Mouse (Mus musculus): ENCODE data around the gene Nxph1. TPM values are rescaled to one million over a fixed set of nuclear protein-coding genes. Genes with fewer than 3 reads are reported as not detected.
A peak's percentile ranks its signal among the peaks of the same experiment; 100 is the strongest.

The Nxph1 gene
- total RNA-seq (2021): 10 to 100 TPM; 37.1 to 38.0 TPM
- long read RNA-seq, experiment 1, partial matches to known transcripts: 0 of 4 reads
- long read RNA-seq, experiment 1, other reads (novel, unspliced or antisense): 4 of 4 reads
- long read RNA-seq, experiment 2, partial matches to known transcripts: 0 of 3 reads
- long read RNA-seq, experiment 2, other reads (novel, unspliced or antisense): 3 of 3 reads

DNA sequence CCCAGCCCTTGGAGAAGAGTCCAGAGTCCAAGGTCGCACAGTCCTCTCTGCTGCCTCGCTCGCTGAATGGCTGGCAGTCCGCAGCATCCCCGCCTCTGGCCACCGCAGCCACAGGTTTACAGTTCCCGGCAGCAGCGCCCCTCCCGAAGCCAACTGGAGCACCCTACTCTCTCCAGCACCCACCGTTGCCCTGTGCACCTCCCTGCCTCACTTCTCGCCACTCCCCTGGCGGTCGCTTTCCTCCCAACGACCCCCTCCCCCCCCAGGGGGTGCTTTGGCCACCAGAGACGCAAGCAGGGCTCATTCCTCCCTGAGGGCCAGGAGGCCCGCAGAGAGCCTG lies at the start of gene Nxph1:
Nxph1 (plus strand) TSS at position 301 of the 340 bp plus-strand sequence.
- 0 out of 2 replicates have a peak, but pooled peaks have one; percentile 7 for TF ChIP-seq CTCF (conservative IDR thresholded peaks at IDR 0.05)
- DNase-seq (ENCODE audit: low spot score in 2 of 2): no peak
- peak within 1 kb of the TSS; percentile 29; the same call in 1 of the 2 replicates for H3K27ac ChIP-seq
- peak within 1 kb of the TSS; percentile 39 for H3K4me3 ChIP-seq

- peak; percentile 23 to 78 for DNase-seq (ENCODE audit: low spot score in 2 of 2)
- peak overlapping the region; percentile 11; the same call in 1 of the 2 replicates for H3K27ac ChIP-seq
Measured at GRCm38 (mm10) chr6:8900021-8900728, 48.1 kb upstream of the Nxph1 start.

GRCm38 (mm10) chr6:8900729-8901122 lies 47.5 kb upstream of the Nxph1 start:
- H3K27ac ChIP-seq: peak overlapping the region; percentile 11; the same call in 1 of the 2 replicates
- no peak overlapping the region for H3K4me3 ChIP-seq
- no peak for DNase-seq (ENCODE audit: low spot score in 2 of 2)
- TF ChIP-seq CTCF (conservative IDR thresholded peaks at IDR 0.05): no peak

More at GRCm38 (mm10) chr6:8900021-8900728, 48.1 kb upstream of the Nxph1 start:
- no peak for TF ChIP-seq CTCF (conservative IDR thresholded peaks at IDR 0.05)
- no peak overlapping the region for H3K4me3 ChIP-seq

GRCm38 (mm10) chr6:8907917-8908316 lies 40.3 kb upstream of the Nxph1 start:
- no peak overlapping the region for H3K27ac ChIP-seq
- no peak for TF ChIP-seq CTCF (conservative IDR thresholded peaks at IDR 0.05)
- no peak for DNase-seq (ENCODE audit: low spot score in 2 of 2)
- H3K4me3 ChIP-seq: no peak overlapping the region

DNA sequence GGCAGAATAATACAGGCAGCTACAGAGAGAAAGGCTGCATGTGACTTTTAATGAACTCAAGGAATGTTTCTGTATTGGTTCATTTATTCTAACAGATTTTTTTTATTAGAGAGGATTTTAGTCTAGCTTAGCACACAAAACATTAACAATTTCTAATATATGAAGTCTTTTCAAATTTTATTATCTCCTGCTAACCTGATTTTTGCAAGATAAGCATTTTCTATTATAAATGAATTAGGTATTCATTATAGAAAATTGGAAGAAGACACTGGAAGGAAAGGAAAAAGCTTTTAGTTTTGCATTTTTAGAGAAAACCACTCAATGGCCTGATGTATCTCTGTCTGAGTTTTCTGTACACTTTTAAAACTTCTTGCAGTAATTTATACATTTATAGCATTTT lies 34.8 kb upstream of the Nxph1 start:
- H3K4me3 ChIP-seq: no peak overlapping the region
- no peak for TF ChIP-seq CTCF (conservative IDR thresholded peaks at IDR 0.05)

DNA sequence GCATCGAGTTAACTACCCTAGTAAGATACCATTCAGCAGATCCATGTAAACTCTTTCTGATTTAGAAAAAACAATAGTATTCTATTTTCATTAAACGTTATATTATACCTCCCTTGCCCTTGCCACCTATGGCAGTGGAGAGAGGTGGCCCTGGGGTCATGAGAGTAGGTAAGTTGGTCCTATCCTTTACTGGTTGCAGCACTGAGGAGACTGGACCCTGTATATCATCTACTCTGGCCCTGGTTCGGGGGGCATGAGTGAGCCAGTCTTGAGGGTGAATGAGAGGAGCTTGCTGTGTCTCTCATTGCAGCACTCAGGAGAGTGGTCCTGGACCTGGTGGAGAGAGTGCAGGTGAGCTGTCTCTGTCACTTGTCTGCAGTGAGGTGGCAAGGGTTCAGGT lies 33.5 kb upstream of the Nxph1 start:
- no peak overlapping the region for H3K27ac ChIP-seq
- DNase-seq (ENCODE audit: low spot score in 2 of 2): no peak
- no peak overlapping the region for H3K4me3 ChIP-seq
- no peak for TF ChIP-seq CTCF (conservative IDR thresholded peaks at IDR 0.05)

More for the DNA sequence above, 34.8 kb upstream of the Nxph1 start:
- H3K27ac ChIP-seq: no peak overlapping the region
- no peak for DNase-seq (ENCODE audit: low spot score in 2 of 2)

- no peak for DNase-seq (ENCODE audit: low spot score in 2 of 2)
- Histone ChIP-seq H3K4me3 (no peak overlapping the region), H3K27ac (no peak overlapping the region)
- no peak for TF ChIP-seq CTCF (conservative IDR thresholded peaks at IDR 0.05)
Measured at GRCm38 (mm10) chr6:8924481-8924880, 23.8 kb upstream of the Nxph1 start.

DNA sequence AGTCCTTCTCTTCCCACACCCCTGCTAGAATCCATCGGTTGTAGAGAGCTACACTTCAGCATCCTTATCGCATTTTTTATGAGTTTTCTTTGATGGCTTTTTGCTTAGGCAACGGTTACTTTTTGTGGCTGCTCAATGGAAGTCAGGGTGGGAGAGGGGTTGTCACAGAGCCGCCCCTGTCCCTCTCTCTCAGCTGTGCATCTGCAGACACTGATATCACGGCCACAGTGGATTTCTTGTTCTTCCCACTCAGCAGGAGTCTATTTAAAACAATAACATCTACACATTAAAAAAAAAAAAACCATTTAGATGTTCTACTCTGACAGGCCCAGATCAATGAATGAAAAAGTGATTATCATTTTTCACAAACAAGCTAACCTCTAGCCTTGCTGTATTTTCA lies 13.0 kb upstream of the Nxph1 start:
- no peak overlapping the region for H3K4me3 ChIP-seq
- DNase-seq (ENCODE audit: low spot score in 2 of 2): no peak
- H3K27ac ChIP-seq: no peak overlapping the region
- TF ChIP-seq CTCF (conservative IDR thresholded peaks at IDR 0.05): no peak

DNA sequence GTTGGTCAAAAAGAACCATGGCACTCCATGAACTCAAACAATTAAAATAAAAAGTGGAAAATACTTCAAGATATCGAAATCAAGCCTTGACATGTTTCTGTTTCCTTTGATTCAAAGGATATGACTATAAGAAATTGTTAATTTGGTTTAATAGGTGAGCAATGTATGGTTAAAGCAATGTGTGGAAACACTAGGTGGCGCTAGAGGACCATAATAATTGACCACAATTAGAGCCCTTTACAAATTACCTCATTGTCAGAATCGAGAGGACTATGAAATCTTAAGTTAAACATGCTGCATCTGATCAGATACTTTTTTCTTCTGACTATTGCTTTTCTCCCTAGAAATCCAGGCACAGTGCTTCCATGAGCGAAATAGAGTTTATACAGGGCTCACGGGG lies 12.5 kb upstream of the Nxph1 start:
- TF ChIP-seq CTCF (conservative IDR thresholded peaks at IDR 0.05): peak; percentile 91
- peak; percentile 75 to 80 for DNase-seq (ENCODE audit: low spot score in 2 of 2)
- Histone ChIP-seq H3K4me3 (no peak overlapping the region), H3K27ac (no peak overlapping the region)

DNA sequence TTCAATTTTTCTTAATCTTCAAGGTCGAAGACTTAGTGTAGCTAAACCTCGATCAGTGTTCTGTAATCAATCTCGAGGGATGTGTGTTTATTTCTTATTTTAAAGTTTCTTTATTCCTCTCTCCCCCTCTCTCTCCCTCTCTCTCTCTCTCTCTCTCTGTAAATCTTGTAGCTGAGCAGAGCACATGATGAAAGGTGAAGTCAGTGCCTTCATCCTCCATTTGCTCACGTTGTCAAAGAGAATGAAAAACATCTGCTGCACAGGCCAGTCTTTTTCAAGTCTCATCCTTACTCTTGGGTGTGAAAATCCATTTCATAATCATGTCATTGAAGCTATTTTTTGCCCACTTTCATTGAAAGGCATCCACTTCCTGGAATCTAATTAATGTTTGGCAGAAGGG lies 12.1 kb upstream of the Nxph1 start:
- TF ChIP-seq CTCF (conservative IDR thresholded peaks at IDR 0.05): no peak
- no peak overlapping the region for H3K27ac ChIP-seq
- no peak overlapping the region for H3K4me3 ChIP-seq
- no peak for DNase-seq (ENCODE audit: low spot score in 2 of 2)

- Histone ChIP-seq H3K4me3 (peak overlapping the region; percentile 39), H3K27ac (peak overlapping the region; percentile 29; the same call in 1 of the 2 replicates)
- no peak for TF ChIP-seq CTCF (conservative IDR thresholded peaks at IDR 0.05)
- DNase-seq (ENCODE audit: low spot score in 2 of 2): no peak
Measured at GRCm38 (mm10) chr6:8948471-8949411, 510 bp downstream of the Nxph1 start.

GRCm38 (mm10) chr6:8949665-8950201 lies 1.5 kb downstream of the Nxph1 start:
- H3K4me3 ChIP-seq: peak overlapping the region; percentile 39
- H3K27ac ChIP-seq: peak overlapping the region; percentile 29
- TF ChIP-seq CTCF (conservative IDR thresholded peaks at IDR 0.05): no peak
- DNase-seq (ENCODE audit: low spot score in 2 of 2): no peak

Data from layer of hippocampus, adult 2 months (tissue).